Mouse (Mus musculus): ENCODE data around the gene Kng1.
"Not testable (repeated sequence)": the region's sequence is repeated elsewhere in the genome, so short reads cannot be mapped to it uniquely, and the experiment has no call there.

GRCm38 (mm10) chr16:23087712-23088111 is 30.0 kb downstream of the Kng1 start:
- not testable (repeated sequence) for TF ChIP-seq ZMIZ1 (IDR thresholded peaks at IDR 0.05; ENCODE audit: low read depth, low read length); EP300 (IDR thresholded peaks at IDR 0.05; ENCODE audit: low read depth in 1 of 2, low read length in 2 of 2); POLR2A (IDR thresholded peaks at IDR 0.05; ENCODE audit: control insufficient read depth in 1 of 2, insufficient read depth in 1 of 2, low read depth in 1 of 2, low read length in 2 of 2, poor library complexity in 1 of 2); JUND (IDR thresholded peaks at IDR 0.05; ENCODE audit: low read depth, low read length); POLR2AphosphoS2 (IDR thresholded peaks at IDR 0.05; ENCODE audit: low read length)
- peak in 1 of 3 experiments; percentile 54; a peak in 2 of 6 replicates for TF ChIP-seq CTCF (IDR thresholded peaks at IDR 0.05 in 2 of 3, conservative IDR thresholded peaks at IDR 0.05 in 1 of 3; ENCODE audit: control insufficient read depth in 1 of 3, insufficient read depth in 1 of 3, low read depth in 2 of 3, low read length in 3 of 3, poor library complexity in 1 of 3, severe bottlenecking in 1 of 3)
